Mouse (Mus musculus): ENCODE results near the gene Dgkz. TPM values are rescaled to one million over a fixed set of nuclear protein-coding genes. Genes with fewer than 3 reads are reported as not detected.

Gene Dgkz
- polyA plus RNA-seq, 1 experiment from 2014 or later = 46.4 TPM

DNA sequence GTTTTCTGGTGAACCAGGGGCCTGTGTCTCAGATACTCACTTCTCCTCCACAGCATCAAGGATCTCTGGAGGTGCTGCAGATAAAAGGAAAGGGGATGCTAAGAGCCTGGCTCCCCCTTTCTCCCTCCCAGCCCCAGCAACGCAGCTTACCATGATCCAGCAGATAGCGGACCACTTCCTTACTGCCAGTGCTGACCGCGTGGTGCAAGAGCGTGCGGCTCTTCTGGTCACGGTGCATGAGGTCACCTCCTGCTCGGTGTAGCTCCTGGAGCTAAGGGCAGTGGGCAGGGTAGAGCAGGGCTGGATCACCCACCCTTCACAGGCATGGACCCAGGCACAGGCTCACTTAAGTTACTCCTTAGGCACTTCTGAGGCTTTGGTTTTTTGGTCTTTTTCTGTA lies 41.6 kb downstream of the Dgkz start:
- H3K9ac ChIP-seq (ENCODE audit: low read depth, low read length) = 0 out of 2 replicates have a peak overlapping the region, but pooled peaks have one; percentile 11
- no peaks in the 10 kb centered on the region for H3K9me3 ChIP-seq (ENCODE audit: control insufficient read depth, low read length)
- 39% methylated on average over 8 of the region's 8 CpGs for WGBS
- peaks cover 32% of the 10 kb centered on the region for H3K36me3 ChIP-seq (ENCODE audit: control insufficient read depth, insufficient read depth, low read length)
- no peak overlapping the region for H3K4me3 ChIP-seq (ENCODE audit: low read length)
- H3K27ac ChIP-seq (ENCODE audit: low read length) = peak overlapping the region; percentile 54
- no peak for ATAC-seq
- H3K27me3 ChIP-seq (replicated peaks; ENCODE audit: control insufficient read depth, insufficient read depth, low read length) = no peaks in the 10 kb centered on the region
- no peak overlapping the region for H3K4me2 ChIP-seq (ENCODE audit: low read depth, low read length)
- H3K4me1 ChIP-seq (ENCODE audit: control insufficient read depth, insufficient read depth, low read length) = peaks cover 47% of the 10 kb centered on the region

DNA sequence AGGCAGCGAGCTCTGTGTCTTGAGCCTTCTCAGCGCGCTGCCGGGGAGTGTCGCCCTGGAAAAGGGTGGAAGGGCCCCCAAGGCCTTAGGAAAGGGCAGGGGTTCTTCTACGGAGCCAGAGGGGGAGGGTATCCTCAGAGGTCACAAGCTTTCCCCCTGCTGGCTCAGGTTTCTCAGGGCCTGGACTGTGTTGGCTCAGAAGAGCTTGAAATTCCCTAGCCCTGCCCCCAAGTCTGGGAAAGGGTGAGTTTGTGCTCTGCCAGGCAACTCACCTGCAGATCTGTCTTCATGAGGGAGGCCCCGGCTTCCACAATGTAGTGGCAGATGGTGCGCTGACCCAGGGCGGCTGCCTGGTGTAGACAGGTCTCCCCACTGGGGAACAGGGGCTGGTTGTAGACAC lies 42.2 kb downstream of the Dgkz start:
- ATAC-seq = 0 out of 2 replicates have a peak, but pooled peaks have one; percentile 10
- no peaks in the 10 kb centered on the region for H3K9me3 ChIP-seq (ENCODE audit: control insufficient read depth, low read length)

DNA sequence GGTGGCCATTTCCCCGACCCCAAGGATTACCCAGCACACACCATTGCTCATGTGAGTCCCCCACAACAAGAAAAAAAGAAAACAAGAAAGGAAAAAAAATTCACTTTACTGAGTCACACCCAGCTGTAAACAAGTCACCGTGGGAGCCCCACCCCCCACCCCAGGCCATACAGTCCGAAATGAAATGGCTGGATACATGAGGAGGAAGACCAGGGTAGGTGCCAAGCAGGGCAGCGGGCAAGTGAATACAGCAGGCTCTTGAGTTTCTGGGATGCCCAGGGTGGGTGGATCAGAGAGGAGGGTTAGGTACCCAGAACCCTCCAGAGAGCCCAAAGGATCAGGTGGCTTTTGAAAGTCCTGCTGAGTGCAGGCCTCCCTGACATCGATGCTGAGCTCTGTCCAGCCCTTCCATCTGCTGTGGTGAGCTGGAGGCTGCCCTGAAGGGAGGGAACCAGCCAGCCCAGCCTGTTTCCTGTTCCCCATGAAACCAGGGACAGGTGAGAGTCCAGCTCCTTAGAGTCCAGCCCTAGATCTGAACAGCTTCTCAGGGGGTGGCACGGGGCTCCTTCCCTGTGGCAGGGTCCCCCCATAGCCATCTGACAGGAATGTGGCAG lies 42.8 kb downstream of the Dgkz start:
- Histone ChIP-seq H3K27ac (ENCODE audit: low read length) (peak overlapping the region; percentile 54), H3K9ac (ENCODE audit: low read depth, low read length) (peak overlapping the region; percentile 79), H3K4me1 (ENCODE audit: control insufficient read depth, insufficient read depth, low read length) (peaks cover 47% of the 10 kb centered on the region), H3K36me3 (ENCODE audit: control insufficient read depth, insufficient read depth, low read length) (peaks cover 27% of the 10 kb centered on the region), H3K4me3 (ENCODE audit: low read length) (no peak overlapping the region; the same call in 1 of the 2 replicates), H3K4me2 (ENCODE audit: low read depth, low read length) (peak overlapping the region; percentile 77), H3K9me3 (ENCODE audit: control insufficient read depth, low read length) (no peaks in the 10 kb centered on the region), H3K27me3 (replicated peaks; ENCODE audit: control insufficient read depth, insufficient read depth, low read length) (no peaks in the 10 kb centered on the region)
- ATAC-seq = peak; percentile 22; the same call in 1 of the 2 replicates
- 20% methylated on average over 6 of the region's 6 CpGs for WGBS

More for the DNA sequence above, 42.2 kb downstream of the Dgkz start:
- no peak overlapping the region for H3K9ac ChIP-seq (ENCODE audit: low read depth, low read length)
- peak overlapping the region; percentile 54 for H3K27ac ChIP-seq (ENCODE audit: low read length)
- 43% methylated on average over 9 of the region's 9 CpGs for WGBS
- no peaks in the 10 kb centered on the region for H3K27me3 ChIP-seq (replicated peaks; ENCODE audit: control insufficient read depth, insufficient read depth, low read length)
- H3K4me3 ChIP-seq (ENCODE audit: low read length) = no peak overlapping the region
- no peak overlapping the region for H3K4me2 ChIP-seq (ENCODE audit: low read depth, low read length)
- peaks cover 47% of the 10 kb centered on the region for H3K4me1 ChIP-seq (ENCODE audit: control insufficient read depth, insufficient read depth, low read length)
- peaks cover 32% of the 10 kb centered on the region for H3K36me3 ChIP-seq (ENCODE audit: control insufficient read depth, insufficient read depth, low read length)

DNA sequence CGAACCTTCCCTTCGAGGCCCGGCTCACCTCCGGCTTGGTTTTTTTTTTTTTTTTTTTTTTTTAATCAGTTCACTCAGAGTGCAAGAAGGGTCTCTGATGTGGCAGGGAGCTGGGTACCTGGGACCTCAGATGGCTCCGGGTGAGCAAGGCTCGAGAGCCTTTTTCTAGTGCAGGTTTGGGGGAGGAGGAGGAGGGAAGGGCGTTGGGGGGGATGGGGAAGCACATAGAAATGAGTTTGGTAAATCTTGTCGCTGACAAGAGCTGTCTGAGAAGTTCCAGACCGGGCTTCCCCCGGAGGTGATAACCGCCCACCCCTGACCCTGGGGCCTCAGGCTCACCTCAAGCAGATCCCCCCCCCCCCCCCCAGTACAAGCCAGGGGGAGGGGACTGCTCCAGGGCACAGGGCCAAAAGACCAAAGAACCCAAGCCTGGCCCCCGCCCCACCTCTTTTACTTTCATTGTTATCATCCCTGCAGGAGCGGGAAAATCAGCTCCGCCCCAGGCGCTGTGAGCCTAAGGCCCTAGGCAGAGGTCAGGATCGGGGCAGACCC lies 43.4 kb downstream of the Dgkz start, which contains the start of gene Mdk:
Gene Mdk, minus strand, starts transcription at position 138 of the 552 bp plus-strand sequence.
- peak; percentile 26; the same call in 1 of the 2 replicates for ATAC-seq
- H3K27ac ChIP-seq (ENCODE audit: low read length) = peak within 1 kb of the TSS; percentile 86
- WGBS = 5% methylated on average over 16 of the region's 16 CpGs
- peaks cover 47% of the 10 kb centered on the region for H3K4me1 ChIP-seq (ENCODE audit: control insufficient read depth, insufficient read depth, low read length)
- H3K27me3 ChIP-seq (replicated peaks; ENCODE audit: control insufficient read depth, insufficient read depth, low read length) = no peaks in the 10 kb centered on the region
- H3K9ac ChIP-seq (ENCODE audit: low read depth, low read length) = peak within 1 kb of the TSS; percentile 79
- H3K4me3 ChIP-seq (ENCODE audit: low read length) = peak within 1 kb of the TSS; percentile 63
- H3K9me3 ChIP-seq (ENCODE audit: control insufficient read depth, low read length) = no peaks in the 10 kb centered on the region
- H3K36me3 ChIP-seq (ENCODE audit: control insufficient read depth, insufficient read depth, low read length) = peaks cover 21% of the 10 kb centered on the region
- peak within 1 kb of the TSS; percentile 77 for H3K4me2 ChIP-seq (ENCODE audit: low read depth, low read length)

DNA sequence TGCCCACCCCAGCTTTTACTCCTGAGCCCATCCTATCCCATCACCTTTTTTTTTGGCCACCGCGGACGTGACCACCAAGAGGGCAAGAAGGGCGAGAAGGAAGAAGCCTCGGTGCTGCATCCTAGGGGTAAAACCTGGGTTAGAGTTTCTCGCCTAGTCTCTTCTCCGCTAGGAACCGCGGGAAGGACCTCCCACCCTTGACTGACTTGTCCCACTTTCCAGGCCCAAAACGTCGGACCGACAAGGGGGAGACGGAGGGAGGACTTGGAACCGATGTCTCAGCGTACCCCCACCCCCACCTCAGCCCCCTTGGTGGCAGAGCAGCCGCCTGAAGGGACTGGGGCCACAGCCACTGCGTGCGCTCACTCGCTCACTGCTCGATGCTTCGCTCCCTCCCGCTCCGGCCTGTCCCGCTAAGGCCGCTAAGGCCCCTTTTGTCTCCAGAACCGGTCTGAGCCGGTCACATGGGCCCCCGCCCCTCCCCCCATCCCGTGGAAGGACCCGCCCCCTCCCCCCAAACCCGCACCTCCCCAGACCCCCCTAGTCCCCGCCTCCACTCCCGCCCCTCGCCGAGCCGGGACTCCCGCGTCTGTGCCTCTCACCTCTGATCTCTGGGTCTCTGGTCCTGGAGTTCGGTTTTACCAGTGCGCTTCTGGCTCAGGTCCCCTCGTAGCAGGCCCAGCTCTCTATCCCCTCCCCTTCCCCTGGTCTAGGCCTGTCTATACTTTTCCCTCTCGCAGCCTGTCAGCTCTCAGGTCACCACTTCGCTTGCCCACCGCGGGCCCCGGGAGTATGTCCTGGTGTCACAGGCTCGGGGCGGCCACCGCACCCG lies 44.1 kb downstream of the Dgkz start:
- H3K4me2 ChIP-seq (ENCODE audit: low read depth, low read length) = peak overlapping the region; percentile 77
- peak overlapping the region; percentile 79 for H3K9ac ChIP-seq (ENCODE audit: low read depth, low read length)
- 3% methylated on average over 50 of the region's 50 CpGs for WGBS
- peak overlapping the region; percentile 86 for H3K27ac ChIP-seq (ENCODE audit: low read length)
- peak overlapping the region; percentile 63 for H3K4me3 ChIP-seq (ENCODE audit: low read length)
- peak; percentile 49 for ATAC-seq
- H3K4me1 ChIP-seq (ENCODE audit: control insufficient read depth, insufficient read depth, low read length) = peaks cover 47% of the 10 kb centered on the region
- H3K27me3 ChIP-seq (replicated peaks; ENCODE audit: control insufficient read depth, insufficient read depth, low read length) = no peaks in the 10 kb centered on the region
- peaks cover 14% of the 10 kb centered on the region for H3K36me3 ChIP-seq (ENCODE audit: control insufficient read depth, insufficient read depth, low read length)
- no peaks in the 10 kb centered on the region for H3K9me3 ChIP-seq (ENCODE audit: control insufficient read depth, low read length)

DNA sequence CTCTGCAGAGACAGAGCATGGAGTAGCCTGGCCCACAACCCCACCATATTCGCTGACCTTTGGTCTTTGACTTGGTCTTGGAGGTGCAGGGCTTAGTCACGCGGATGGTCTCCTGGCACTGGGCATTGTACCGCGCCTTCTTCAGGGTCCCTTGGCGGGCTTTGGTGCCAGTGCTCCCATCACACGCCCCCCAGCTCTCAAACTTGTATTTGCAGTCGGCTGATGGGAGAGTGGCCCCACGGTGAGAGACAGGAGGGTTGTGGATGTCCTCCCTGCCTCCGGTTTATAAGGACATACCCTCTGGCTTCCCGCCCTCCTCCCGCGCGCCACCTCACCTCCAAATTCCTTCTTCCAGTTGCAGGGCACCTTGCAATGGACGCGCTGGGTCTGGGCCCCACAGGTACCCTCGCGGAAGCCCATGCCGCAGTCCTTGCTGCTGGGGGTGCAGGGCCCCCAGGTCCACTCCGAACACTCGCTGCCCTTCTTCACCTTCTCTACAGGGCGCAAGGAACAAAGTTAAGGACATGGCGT lies 44.8 kb downstream of the Dgkz start:
- H3K4me2 ChIP-seq (ENCODE audit: low read depth, low read length) = peak overlapping the region; percentile 77
- WGBS = 9% methylated on average over 23 of the region's 23 CpGs
- ATAC-seq = no peak
- H3K27ac ChIP-seq (ENCODE audit: low read length) = peak overlapping the region; percentile 86
- H3K9ac ChIP-seq (ENCODE audit: low read depth, low read length) = peak overlapping the region; percentile 79
- no peaks in the 10 kb centered on the region for H3K27me3 ChIP-seq (replicated peaks; ENCODE audit: control insufficient read depth, insufficient read depth, low read length)
- H3K9me3 ChIP-seq (ENCODE audit: control insufficient read depth, low read length) = no peaks in the 10 kb centered on the region
- H3K4me3 ChIP-seq (ENCODE audit: low read length) = peak overlapping the region; percentile 63
- peaks cover 47% of the 10 kb centered on the region for H3K4me1 ChIP-seq (ENCODE audit: control insufficient read depth, insufficient read depth, low read length)
- peaks cover 8% of the 10 kb centered on the region for H3K36me3 ChIP-seq (ENCODE audit: control insufficient read depth, insufficient read depth, low read length)

DNA sequence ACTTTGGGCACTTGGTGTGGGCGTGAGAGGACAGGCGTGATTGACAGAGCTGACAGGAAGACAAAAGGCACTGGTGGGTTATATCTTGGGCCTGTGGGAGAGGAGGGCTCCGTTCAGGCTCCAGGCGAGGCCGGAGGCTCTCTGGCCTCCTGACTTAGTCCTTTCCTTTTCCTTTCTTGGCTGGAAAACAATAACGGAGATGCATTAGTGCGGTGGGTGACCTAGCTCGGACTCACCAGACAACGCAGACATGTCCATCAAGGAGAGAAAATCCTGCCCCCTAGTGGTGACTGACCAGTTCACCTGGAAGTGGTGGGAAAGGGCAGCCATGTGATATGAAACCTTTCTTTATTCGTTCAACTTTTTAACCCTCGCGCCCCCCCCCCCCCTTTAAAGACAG lies 45.7 kb downstream of the Dgkz start:
- Histone ChIP-seq H3K4me2 (ENCODE audit: low read depth, low read length) (peak overlapping the region; percentile 77), H3K9ac (ENCODE audit: low read depth, low read length) (peak overlapping the region; percentile 79; the same call in 1 of the 2 replicates), H3K27me3 (replicated peaks; ENCODE audit: control insufficient read depth, insufficient read depth, low read length) (peaks cover 1% of the 10 kb centered on the region; the same call in 1 of the 2 replicates), H3K27ac (ENCODE audit: low read length) (no peak overlapping the region), H3K4me1 (ENCODE audit: control insufficient read depth, insufficient read depth, low read length) (peaks cover 43% of the 10 kb centered on the region), H3K4me3 (ENCODE audit: low read length) (peak overlapping the region; percentile 63), H3K9me3 (ENCODE audit: control insufficient read depth, low read length) (no peaks in the 10 kb centered on the region), H3K36me3 (ENCODE audit: control insufficient read depth, insufficient read depth, low read length) (peaks cover 6% of the 10 kb centered on the region)
- 15% methylated on average over 12 of the region's 12 CpGs for WGBS
- no peak for ATAC-seq

DNA sequence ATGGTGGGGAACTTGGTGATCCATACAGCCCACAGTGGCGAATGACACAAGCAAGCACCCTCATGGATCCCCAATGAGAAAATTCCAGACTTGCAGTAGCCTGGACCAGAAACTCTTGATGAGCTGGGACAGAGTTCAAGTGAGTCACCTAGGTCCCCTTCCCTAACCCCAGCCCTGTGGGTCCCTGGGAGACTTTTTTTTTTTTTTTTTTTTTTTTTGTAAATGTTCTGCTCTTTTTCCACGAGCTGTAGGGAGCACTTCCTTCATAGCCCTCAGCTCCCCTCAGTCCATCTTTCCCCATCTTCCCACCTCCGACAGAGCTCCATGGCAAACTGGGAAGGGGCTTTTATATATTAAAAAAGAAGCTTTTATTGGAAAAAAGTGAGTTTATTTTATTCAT lies 46.2 kb downstream of the Dgkz start:
- ATAC-seq = no peak
- no peak overlapping the region for H3K27ac ChIP-seq (ENCODE audit: low read length)
- H3K4me2 ChIP-seq (ENCODE audit: low read depth, low read length) = no peak overlapping the region
- 64% methylated on average over 3 of the region's 3 CpGs for WGBS
- H3K9me3 ChIP-seq (ENCODE audit: control insufficient read depth, low read length) = no peaks in the 10 kb centered on the region
- no peak overlapping the region for H3K4me3 ChIP-seq (ENCODE audit: low read length)
- peaks cover 1% of the 10 kb centered on the region; the same call in 1 of the 2 replicates for H3K36me3 ChIP-seq (ENCODE audit: control insufficient read depth, insufficient read depth, low read length)
- H3K27me3 ChIP-seq (replicated peaks; ENCODE audit: control insufficient read depth, insufficient read depth, low read length) = peaks cover 6% of the 10 kb centered on the region
- no peak overlapping the region for H3K9ac ChIP-seq (ENCODE audit: low read depth, low read length)
- H3K4me1 ChIP-seq (ENCODE audit: control insufficient read depth, insufficient read depth, low read length) = peaks cover 38% of the 10 kb centered on the region

Measured in intestine, embryonic 16.5 days (tissue).